Mouse (Mus musculus) lung, postnatal 0 days (tissue): ENCODE data around the gene Smg1.

Experiments
- CTCF ChIP-seq: IDR thresholded peaks from 2 replicates; pipeline ENCODE4 v1.5.1; 2016; ENCODE audit warnings: antibody characterized with exemption, mild to moderate bottlenecking
- EP300 ChIP-seq: IDR thresholded peaks from 2 replicates; pipeline ENCODE4 v1.6.1; 2016; ENCODE audit warnings: antibody characterized with exemption, mild to moderate bottlenecking, control low read depth

DNA sequence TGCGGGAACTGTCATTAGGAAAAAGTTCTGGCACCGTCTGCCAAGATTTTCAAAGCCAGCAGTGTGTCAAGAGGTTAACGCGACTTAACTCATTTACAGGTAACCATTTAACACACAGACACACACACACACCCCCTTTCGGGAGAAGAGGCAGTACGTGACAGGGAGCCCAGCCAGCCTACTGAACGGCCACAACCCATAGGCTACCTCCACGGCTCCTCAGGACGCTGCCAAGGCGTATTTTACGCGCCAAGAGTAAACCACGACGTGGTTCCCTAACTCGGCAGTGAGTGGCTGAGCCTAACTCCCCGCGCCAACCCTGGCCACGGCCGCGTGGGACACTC, 128.0 kb downstream of the Smg1 start:
- TF ChIP-seq CTCF (no peak), EP300 (no peak)
